ENCODE assay signal across 7 mouse cellular contexts in genomic region chr3:94309633-94310363, GRCm38 (mm10). TPM values are rescaled to one million over a fixed set of nuclear protein-coding genes. Genes with fewer than 3 reads are reported as not detected.
DNase-seq lines count a peak whose midpoint lies in the region; ATAC-seq lines count a peak whose summit lies in the region.

TSS of gene Them4 (plus strand) at chr3:94310089.

- H3K36me3 ChIP-seq in embryonic facial prominence, embryonic 12.5 days = no peaks in the 10 kb centered on the region
- H3K36me3 ChIP-seq in limb, embryonic 11.5 days (ENCODE audit: control insufficient read depth, insufficient read depth, low read length) = no peaks in the 10 kb centered on the region
- H3K36me3 ChIP-seq in midbrain, embryonic 14.5 days (ENCODE audit: control insufficient read depth, insufficient read depth, low read length) = no peaks in the 10 kb centered on the region

- peak within 1 kb of the TSS; percentile 62 for H3K4me3 ChIP-seq in embryonic facial prominence, embryonic 12.5 days
- peak within 1 kb of the TSS; percentile 46 for H3K4me3 ChIP-seq in limb, embryonic 11.5 days (ENCODE audit: low read depth, low read length)
- peak within 1 kb of the TSS; percentile 62 for H3K4me3 ChIP-seq in midbrain, embryonic 14.5 days (replicated peaks; ENCODE audit: low read depth, low read length)

- DNase-seq in adrenal gland, postnatal 25 days = peak; percentile 97
- DNase-seq in heart, adult 11 months = peak; percentile 100
- peak; percentile 97 for DNase-seq in kidney, adult 18-20 months
- peak; percentile 93 for DNase-seq in limb, embryonic 11.5 days (ENCODE audit: low spot score)
- peak; percentile 95 for DNase-seq in midbrain, embryonic 14.5 days
- peak; percentile 79 to 80 for DNase-seq in spleen, adult 18-20 months

- peak within 1 kb of the TSS; percentile 83 for H3K27ac ChIP-seq in embryonic facial prominence, embryonic 12.5 days
- H3K27ac ChIP-seq in limb, embryonic 11.5 days (replicated peaks; ENCODE audit: low read depth, low read length) = no peak within 1 kb of the TSS; the same call in 1 of the 2 replicates
- H3K27ac ChIP-seq in midbrain, embryonic 14.5 days (replicated peaks; ENCODE audit: low read depth, low read length) = peak within 1 kb of the TSS; percentile 81

- no peaks in the 10 kb centered on the region for H3K27me3 ChIP-seq in embryonic facial prominence, embryonic 12.5 days
- H3K27me3 ChIP-seq in limb, embryonic 11.5 days (ENCODE audit: control insufficient read depth, insufficient read depth, low read length) = no peaks in the 10 kb centered on the region
- no peaks in the 10 kb centered on the region for H3K27me3 ChIP-seq in midbrain, embryonic 14.5 days (ENCODE audit: control insufficient read depth, insufficient read depth, low read length)

- ATAC-seq in embryonic facial prominence, embryonic 12.5 days (ENCODE audit: insufficient number of reproducible peaks, insufficient read depth, low FRiP score, low TSS enrichment) = peak; percentile 100
- peak; percentile 99 for ATAC-seq in limb, embryonic 11.5 days (ENCODE audit: insufficient number of reproducible peaks, low FRiP score, low TSS enrichment, low read depth)
- peak; percentile 95 for ATAC-seq in midbrain, embryonic 14.5 days (ENCODE audit: low FRiP score, low TSS enrichment)

- H3K9ac ChIP-seq in embryonic facial prominence, embryonic 12.5 days = peak within 1 kb of the TSS; percentile 64
- peak within 1 kb of the TSS; percentile 41 for H3K9ac ChIP-seq in limb, embryonic 11.5 days (ENCODE audit: low read length)
- H3K9ac ChIP-seq in midbrain, embryonic 14.5 days (replicated peaks; ENCODE audit: low read length) = peak within 1 kb of the TSS; percentile 74

- H3K9me3 ChIP-seq in embryonic facial prominence, embryonic 12.5 days = no peaks in the 10 kb centered on the region
- no peaks in the 10 kb centered on the region for H3K9me3 ChIP-seq in limb, embryonic 11.5 days (ENCODE audit: control insufficient read depth, low read length)
- no peaks in the 10 kb centered on the region for H3K9me3 ChIP-seq in midbrain, embryonic 14.5 days (ENCODE audit: control insufficient read depth, low read length)

- H3K4me1 ChIP-seq in embryonic facial prominence, embryonic 12.5 days = no peaks in the 10 kb centered on the region
- no peaks in the 10 kb centered on the region for H3K4me1 ChIP-seq in limb, embryonic 11.5 days (ENCODE audit: control insufficient read depth, insufficient read depth, low read length)
- peaks cover 11% of the 10 kb centered on the region; the same call in 1 of the 2 replicates for H3K4me1 ChIP-seq in midbrain, embryonic 14.5 days (ENCODE audit: control insufficient read depth, insufficient read depth, low read length)

- 2% methylated on average over 47 of the region's 47 CpGs for WGBS in embryonic facial prominence, embryonic 12.5 days
- WGBS in limb, embryonic 11.5 days = 3% methylated on average over 47 of the region's 47 CpGs
- 3% methylated on average over 47 of the region's 47 CpGs for WGBS in midbrain, embryonic 14.5 days

- H3K4me2 ChIP-seq in embryonic facial prominence, embryonic 12.5 days (replicated peaks) = peak within 1 kb of the TSS; percentile 60
- H3K4me2 ChIP-seq in limb, embryonic 11.5 days (ENCODE audit: low read depth, severe bottlenecking) = peak within 1 kb of the TSS; percentile 74
- peak within 1 kb of the TSS; percentile 62 for H3K4me2 ChIP-seq in midbrain, embryonic 14.5 days (ENCODE audit: low read length)

RNA-seq across cellular contexts. Expression of gene Them4, which starts in this region (rescaled TPM):
- total RNA-seq in adrenal gland, postnatal 25 days (2021) = 10.4 and 12.4 TPM in 2 replicates
- 11.7 and 12.3 TPM in 2 replicates for polyA plus RNA-seq in embryonic facial prominence, embryonic 12.5 days (2016; fragmentation: Nextera tagmentation; extraction: Ambion mirVana)
- 8.1 and 9.1 TPM in 2 replicates for polyA plus RNA-seq in limb, embryonic 11.5 days (2014; fragmentation: Nextera tagmentation; extraction: Ambion mirVana)
- polyA plus RNA-seq in midbrain, embryonic 14.5 days (2014; fragmentation: Nextera tagmentation; extraction: Ambion mirVana) = 57.5 and 59.7 TPM in 2 replicates
